Mouse (Mus musculus) G1E (cell line): ENCODE measurements at regions not wholly inside any gene's neighbourhood (a gene's known extent, or its start where the extent isn't known, plus 50 kb on each side); places are given as distances from the start of the nearest gene placed in this dataset.

Experiments used
- CTCF ChIP-seq: IDR thresholded peaks from 2 replicates; pipeline ENCODE4 v1.5.1; 2012; ENCODE audit warnings: low read depth, low read length, inconsistent platforms, mixed read lengths
- GATA1 ChIP-seq: IDR thresholded peaks from 2 replicates; pipeline ENCODE4 v1.6.1; 2012; ENCODE audit warnings: borderline replicate concordance, low read length, inconsistent platforms, mixed read lengths
- GATA2 ChIP-seq: IDR thresholded peaks from 2 replicates; pipeline ENCODE4 v1.6.1; 2012; ENCODE audit warnings: low read depth, low read length, inconsistent platforms, borderline replicate concordance
- POLR2AphosphoS5 ChIP-seq: IDR thresholded peaks from 2 replicates; pipeline ENCODE4 v1.6.1; 2012; ENCODE audit warnings: low read depth, low read length, inconsistent platforms; ENCODE audit not compliant: insufficient replicate concordance
- TAL1 ChIP-seq: conservative IDR thresholded peaks from 2 replicates; pipeline ENCODE4 v1.6.1; 2012; ENCODE audit warnings: low read depth, low read length, inconsistent platforms, mixed read lengths

DNA sequence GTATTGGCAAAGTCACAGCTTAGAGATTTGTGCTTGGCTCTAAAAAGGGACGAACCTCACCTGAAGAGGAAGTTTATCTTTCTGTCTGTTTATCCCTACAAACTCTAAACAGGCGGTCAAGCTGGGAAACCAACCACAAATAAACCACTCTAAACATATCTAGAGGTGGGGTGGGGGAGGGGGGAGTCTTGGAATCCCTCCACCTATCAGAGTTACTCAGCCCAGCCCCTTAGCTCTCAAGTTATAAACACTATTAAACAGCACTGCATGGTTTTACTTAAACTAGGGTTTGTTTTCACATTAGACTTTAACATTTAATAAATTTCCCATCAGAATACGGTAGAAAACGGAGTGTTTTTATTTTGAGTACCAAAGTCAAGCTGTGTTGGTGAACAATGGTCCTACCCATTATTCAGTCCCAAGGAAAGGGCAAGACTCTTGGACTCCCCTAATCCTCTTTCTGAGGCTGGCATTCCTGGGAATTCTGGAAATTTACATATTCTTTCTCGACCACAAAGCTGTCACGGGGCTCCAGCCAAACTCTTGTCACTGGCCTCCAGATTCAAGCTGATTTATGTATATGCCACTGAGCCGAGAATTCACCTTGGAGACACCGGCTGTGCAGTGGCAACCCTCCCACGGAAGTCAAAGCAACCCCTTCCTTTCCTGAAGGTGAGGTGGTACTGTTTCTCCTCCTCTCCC, 166.7 kb downstream of the Sox4 start:
- TF ChIP-seq GATA1 (no peak), CTCF (no peak), POLR2AphosphoS5 (no peak), GATA2 (no peak), TAL1 (no peak)
